Mouse (Mus musculus): ENCODE data around the gene Tex38.

Gene Tex38

GRCm38 (mm10) chr4:115780918-115781317 lies at the start of gene Tex38:
Gene Tex38, minus strand, starts transcription at chr4:115781018.
- DNase-seq (ENCODE audit: low read depth): no peak

GRCm38 (mm10) chr4:115830491-115830890 lies 49.7 kb upstream of the Tex38 start:
- DNase-seq (ENCODE audit: low read depth): no peak

GRCm38 (mm10) chr4:115828572-115828902 lies 47.7 kb upstream of the Tex38 start:
- no peak for DNase-seq (ENCODE audit: low read depth)

- peak; percentile 82 for DNase-seq (ENCODE audit: low read depth)
Observed at GRCm38 (mm10) chr4:115827888-115828571, 47.2 kb upstream of the Tex38 start, which contains the start of gene Mob3c. Gene Mob3c, plus strand, starts transcription at chr4:115828092.

GRCm38 (mm10) chr4:115827535-115827887 lies 46.7 kb upstream of the Tex38 start:
- no peak for DNase-seq (ENCODE audit: low read depth)

GRCm38 (mm10) chr4:115827066-115827465 lies 46.2 kb upstream of the Tex38 start:
- no peak for DNase-seq (ENCODE audit: low read depth)

GRCm38 (mm10) chr4:115825271-115825670 lies 44.5 kb upstream of the Tex38 start:
- DNase-seq (ENCODE audit: low read depth): no peak

- no peak for DNase-seq (ENCODE audit: low read depth)
Observed at GRCm38 (mm10) chr4:115824178-115824577, 43.4 kb upstream of the Tex38 start.

- DNase-seq (ENCODE audit: low read depth): no peak
Observed at GRCm38 (mm10) chr4:115821928-115822327, 41.1 kb upstream of the Tex38 start.

GRCm38 (mm10) chr4:115821431-115821830 lies 40.6 kb upstream of the Tex38 start:
- no peak for DNase-seq (ENCODE audit: low read depth)

GRCm38 (mm10) chr4:115820944-115821343 lies 40.1 kb upstream of the Tex38 start:
- no peak for DNase-seq (ENCODE audit: low read depth)

GRCm38 (mm10) chr4:115820199-115820598 lies 39.4 kb upstream of the Tex38 start:
- no peak for DNase-seq (ENCODE audit: low read depth)

- DNase-seq (ENCODE audit: low read depth): no peak
Observed at GRCm38 (mm10) chr4:115815606-115816005, 34.8 kb upstream of the Tex38 start.

- DNase-seq (ENCODE audit: low read depth): no peak
Observed at GRCm38 (mm10) chr4:115812326-115812725, 31.5 kb upstream of the Tex38 start.

- no peak for DNase-seq (ENCODE audit: low read depth)
Observed at GRCm38 (mm10) chr4:115799981-115800380, 19.2 kb upstream of the Tex38 start.

- DNase-seq (ENCODE audit: low read depth): no peak
Observed at GRCm38 (mm10) chr4:115795360-115795759, 14.5 kb upstream of the Tex38 start.

GRCm38 (mm10) chr4:115790864-115791263 lies 10.0 kb upstream of the Tex38 start:
- no peak for DNase-seq (ENCODE audit: low read depth)

GRCm38 (mm10) chr4:115785511-115786034 lies 4.8 kb upstream of the Tex38 start:
- DNase-seq (ENCODE audit: low read depth): no peak

GRCm38 (mm10) chr4:115784769-115785510 lies 4.1 kb upstream of the Tex38 start, which contains the start of gene Atpaf1:
Gene Atpaf1, plus strand, starts transcription at chr4:115784812.
- DNase-seq (ENCODE audit: low read depth): peak; percentile 77

- DNase-seq (ENCODE audit: low read depth): no peak
Observed at GRCm38 (mm10) chr4:115782026-115782805, 1.4 kb upstream of the Tex38 start.

GRCm38 (mm10) chr4:115780269-115780668 lies 549 bp downstream of the Tex38 start:
- DNase-seq (ENCODE audit: low read depth): no peak

GRCm38 (mm10) chr4:115777627-115778026 lies 3.2 kb downstream of the Tex38 start:
- DNase-seq (ENCODE audit: low read depth): no peak

- DNase-seq (ENCODE audit: low read depth): no peak
Observed at GRCm38 (mm10) chr4:115775056-115775455, 5.8 kb downstream of the Tex38 start.
